Mouse (Mus musculus) liver, embryonic 13.5 days (tissue): ENCODE data around the gene 1700017B05Rik. TPM values are rescaled to one million over a fixed set of nuclear protein-coding genes. Genes with fewer than 3 reads are reported as not detected.

Experiments used
- ATAC-seq: fragments of 200-750 bp; cut with Nextera tagmentation; 2 replicates; pipeline ENCODE4 v1.8.0; 2017; ENCODE audit warnings: low read depth, mild to moderate bottlenecking, moderate number of reproducible peaks, moderate library complexity
- DNase-seq: peaks from one replicate; pipeline ENCODE4 v3.0.0; 2022
- H3K27ac ChIP-seq: fragments of 300-500 bp; sonication (generic); 2 replicates; pipeline ENCODE4 v1.5.1; 2015; ENCODE audit warnings: moderate library complexity, mild to moderate bottlenecking, inconsistent platforms
- H3K27me3 ChIP-seq: fragments of 300-500 bp; sonication (generic); 2 replicates; pipeline ENCODE4 v1.6.1; 2015; ENCODE audit warnings: mild to moderate bottlenecking, inconsistent platforms
- H3K36me3 ChIP-seq: fragments of 300-500 bp; sonication (generic); 2 replicates; pipeline ENCODE4 v1.6.1; 2015; ENCODE audit warnings: mild to moderate bottlenecking, inconsistent platforms
- H3K4me1 ChIP-seq: fragments of 300-500 bp; sonication (generic); replicated peaks from 2 replicates; pipeline ENCODE4 v1.6.1; 2015; ENCODE audit warnings: inconsistent platforms
- H3K4me2 ChIP-seq: fragments of 300-500 bp; sonication (generic); 2 replicates; pipeline ENCODE4 v1.6.1; 2015; ENCODE audit warnings: inconsistent platforms, mild to moderate bottlenecking, moderate library complexity
- H3K4me3 ChIP-seq: fragments of 300-500 bp; sonication (generic); replicated peaks from 2 replicates; pipeline ENCODE4 v1.5.1; 2015; ENCODE audit warnings: mild to moderate bottlenecking, inconsistent platforms
- H3K9ac ChIP-seq: fragments of 300-500 bp; sonication (generic); 2 replicates; pipeline ENCODE4 v1.6.1; 2015; ENCODE audit warnings: mild to moderate bottlenecking, inconsistent platforms
- H3K9me3 ChIP-seq: fragments of 300-500 bp; sonication (generic); replicated peaks from 2 replicates; pipeline ENCODE4 v1.6.1; 2016; ENCODE audit warnings: inconsistent platforms
- WGBS: fragments of 180-500 bp; shearing (Covaris S2); methylation state at CpG from one replicate; pipeline ENCODE4 v1.1.7; 2015; ENCODE audit not compliant: insufficient replicate concordance; 5-methylcytosine and 5-hydroxymethylcytosine counted together
- polyA plus RNA-seq: library from polyadenylated mRNA; unstranded; fragments of >200 nt; fragmentation: Nextera tagmentation; extraction: Ambion mirVana; gene quantifications from 2 replicates; pipeline ENCODE4 v1.2.1, GENCODE M21; 2015

Gene 1700017B05Rik
- polyA plus RNA-seq, 1 experiment from 2014 or later, result 14.6 TPM

GRCm38 (mm10) chr9:57244106-57244685 lies 18.2 kb downstream of the 1700017B05Rik start:
- Histone ChIP-seq H3K27ac (no peak overlapping the region), H3K4me1 (peaks cover 18% of the 10 kb centered on the region), H3K36me3 (no peaks in the 10 kb centered on the region), H3K4me3 (no peak overlapping the region), H3K4me2 (no peak overlapping the region), H3K27me3 (peaks cover 18% of the 10 kb centered on the region; the same call in 1 of the 2 replicates), H3K9ac (no peak overlapping the region), H3K9me3 (no peaks in the 10 kb centered on the region)
- DNase-seq, result no peak
- no peak for ATAC-seq
- WGBS, result 44% methylated on average over 7 of the region's 7 CpGs

- ATAC-seq, result no peak
- no peak overlapping the region for H3K27ac ChIP-seq
- DNase-seq, result no peak
Observed at GRCm38 (mm10) chr9:57242916-57243315, 19.5 kb downstream of the 1700017B05Rik start.

GRCm38 (mm10) chr9:57241111-57241510 lies 21.3 kb downstream of the 1700017B05Rik start:
- H3K9ac ChIP-seq, result no peak overlapping the region
- H3K9me3 ChIP-seq, result no peaks in the 10 kb centered on the region
- 64% methylated on average over 5 of the region's 5 CpGs for WGBS
- no peaks in the 10 kb centered on the region for H3K36me3 ChIP-seq
- no peaks in the 10 kb centered on the region for H3K4me1 ChIP-seq
- H3K27ac ChIP-seq, result no peak overlapping the region
- DNase-seq (no peak), ATAC-seq (no peak)
- peaks cover 18% of the 10 kb centered on the region; the same call in 1 of the 2 replicates for H3K27me3 ChIP-seq
- no peak overlapping the region for H3K4me3 ChIP-seq
- H3K4me2 ChIP-seq, result no peak overlapping the region

More at GRCm38 (mm10) chr9:57242916-57243315, 19.5 kb downstream of the 1700017B05Rik start:
- H3K4me1 ChIP-seq, result peaks cover 9% of the 10 kb centered on the region
- H3K4me3 ChIP-seq, result no peak overlapping the region
- no peaks in the 10 kb centered on the region for H3K36me3 ChIP-seq
- no peaks in the 10 kb centered on the region for H3K9me3 ChIP-seq
- no peak overlapping the region for H3K4me2 ChIP-seq
- peaks cover 18% of the 10 kb centered on the region; the same call in 1 of the 2 replicates for H3K27me3 ChIP-seq
- 48% methylated on average over 5 of the region's 5 CpGs for WGBS
- no peak overlapping the region for H3K9ac ChIP-seq

DNA sequence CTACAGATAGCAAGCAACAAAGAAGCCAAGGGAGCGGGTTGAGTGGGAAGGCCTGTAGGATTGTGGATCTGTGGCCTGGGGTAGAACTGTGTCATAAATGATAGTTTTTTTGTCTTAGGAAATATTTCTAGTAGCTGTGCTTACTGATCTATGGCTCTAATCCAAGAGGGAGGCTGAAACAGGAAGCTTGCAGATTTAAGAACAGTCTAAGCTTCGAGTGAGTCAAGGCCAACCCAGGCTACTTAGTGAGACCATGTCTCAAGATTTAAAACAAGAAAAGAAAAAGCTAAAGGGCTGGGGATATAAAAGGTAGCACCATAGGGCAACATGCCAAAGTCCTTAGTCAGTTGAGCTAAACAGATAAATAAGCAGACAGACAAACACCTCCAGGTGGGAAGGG lies 24.2 kb downstream of the 1700017B05Rik start:
- Histone ChIP-seq H3K27me3 (peaks cover 14% of the 10 kb centered on the region; the same call in 1 of the 2 replicates), H3K4me3 (no peak overlapping the region), H3K27ac (no peak overlapping the region), H3K36me3 (no peaks in the 10 kb centered on the region), H3K9ac (no peak overlapping the region), H3K9me3 (no peaks in the 10 kb centered on the region), H3K4me2 (no peak overlapping the region), H3K4me1 (peaks cover 12% of the 10 kb centered on the region)
- ATAC-seq (no peak), DNase-seq (no peak)
- 63% methylated on average over 2 of the region's 2 CpGs for WGBS

GRCm38 (mm10) chr9:57237705-57238104 lies 24.7 kb downstream of the 1700017B05Rik start:
- no peak for ATAC-seq
- DNase-seq, result no peak
- H3K9me3 ChIP-seq, result no peaks in the 10 kb centered on the region
- H3K27me3 ChIP-seq, result peaks cover 14% of the 10 kb centered on the region; the same call in 1 of the 2 replicates
- H3K4me3 ChIP-seq, result no peak overlapping the region
- WGBS, result 66% methylated on average over 5 of the region's 5 CpGs
- no peak overlapping the region for H3K9ac ChIP-seq
- no peak overlapping the region for H3K27ac ChIP-seq
- H3K4me2 ChIP-seq, result no peak overlapping the region
- H3K4me1 ChIP-seq, result peaks cover 17% of the 10 kb centered on the region
- no peaks in the 10 kb centered on the region for H3K36me3 ChIP-seq

DNA sequence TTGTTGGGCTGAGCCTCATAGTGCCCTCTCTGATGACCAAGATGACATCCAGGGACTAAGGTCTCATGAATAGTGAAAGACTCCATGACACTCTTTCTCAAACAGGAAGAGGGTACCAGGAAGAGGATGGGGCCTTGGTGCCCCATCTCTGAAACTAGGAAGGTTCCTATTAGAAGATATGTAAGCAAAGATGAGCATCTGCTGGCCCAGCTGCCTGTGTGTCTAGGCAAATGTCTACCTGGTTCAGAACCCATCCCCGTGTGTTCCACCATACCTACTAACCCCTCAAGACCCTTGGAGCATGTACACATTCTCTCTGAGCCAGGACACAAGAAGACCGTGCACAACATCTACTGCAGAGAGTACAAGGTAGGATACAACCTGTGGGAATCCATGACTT lies 26.2 kb downstream of the 1700017B05Rik start, which contains the start of gene Trcg1:
Gene Trcg1, plus strand, starts transcription at position 301 of the 400 bp plus-strand sequence.
- Histone ChIP-seq H3K36me3 (no peaks in the 10 kb centered on the region), H3K4me3 (no peak within 1 kb of the TSS), H3K27ac (no peak within 1 kb of the TSS), H3K9ac (no peak within 1 kb of the TSS), H3K4me2 (no peak within 1 kb of the TSS), H3K4me1 (peaks cover 30% of the 10 kb centered on the region), H3K27me3 (peaks cover 13% of the 10 kb centered on the region; the same call in 1 of the 2 replicates), H3K9me3 (no peaks in the 10 kb centered on the region)
- DNase-seq, result no peak
- ATAC-seq, result no peak
- WGBS, result 61% methylated on average over 2 of the region's 2 CpGs

GRCm38 (mm10) chr9:57233767-57234166 lies 28.6 kb downstream of the 1700017B05Rik start:
- no peak for DNase-seq
- Histone ChIP-seq H3K9me3 (no peaks in the 10 kb centered on the region), H3K4me1 (peaks cover 30% of the 10 kb centered on the region), H3K4me3 (no peak overlapping the region), H3K27ac (no peak overlapping the region), H3K4me2 (no peak overlapping the region), H3K27me3 (no peaks in the 10 kb centered on the region; the same call in 1 of the 2 replicates), H3K9ac (no peak overlapping the region), H3K36me3 (no peaks in the 10 kb centered on the region)
- no peak for ATAC-seq
- 62% methylated on average over 3 of the region's 3 CpGs for WGBS

GRCm38 (mm10) chr9:57233142-57233541 lies 29.3 kb downstream of the 1700017B05Rik start:
- no peak overlapping the region for H3K4me3 ChIP-seq
- H3K4me1 ChIP-seq, result peaks cover 30% of the 10 kb centered on the region
- H3K4me2 ChIP-seq, result no peak overlapping the region
- H3K27ac ChIP-seq, result no peak overlapping the region
- ATAC-seq (peak; percentile 73), DNase-seq (no peak)
- WGBS, result 18% methylated on average over 6 of the region's 6 CpGs
- no peak overlapping the region for H3K9ac ChIP-seq
- H3K36me3 ChIP-seq, result no peaks in the 10 kb centered on the region
- H3K27me3 ChIP-seq, result peaks cover 3% of the 10 kb centered on the region
- no peaks in the 10 kb centered on the region for H3K9me3 ChIP-seq

GRCm38 (mm10) chr9:57232341-57232940 lies 30.0 kb downstream of the 1700017B05Rik start:
- H3K9ac ChIP-seq, result no peak overlapping the region
- H3K9me3 ChIP-seq, result no peaks in the 10 kb centered on the region
- no peak overlapping the region for H3K4me3 ChIP-seq
- H3K4me2 ChIP-seq, result no peak overlapping the region
- 76% methylated on average over 5 of the region's 5 CpGs for WGBS
- ATAC-seq (no peak), DNase-seq (no peak)
- peaks cover 30% of the 10 kb centered on the region for H3K4me1 ChIP-seq
- H3K27me3 ChIP-seq, result peaks cover 5% of the 10 kb centered on the region
- H3K36me3 ChIP-seq, result no peaks in the 10 kb centered on the region
- no peak overlapping the region for H3K27ac ChIP-seq

- H3K27ac ChIP-seq, result no peak overlapping the region
- H3K4me2 ChIP-seq, result no peak overlapping the region
- no peaks in the 10 kb centered on the region for H3K36me3 ChIP-seq
- H3K4me3 ChIP-seq, result no peak overlapping the region
- no peak for ATAC-seq
- 46% methylated on average over 8 of the region's 8 CpGs for WGBS
- H3K27me3 ChIP-seq, result peaks cover 5% of the 10 kb centered on the region
- peaks cover 30% of the 10 kb centered on the region for H3K4me1 ChIP-seq
- no peaks in the 10 kb centered on the region for H3K9me3 ChIP-seq
- no peak for DNase-seq
- H3K9ac ChIP-seq, result no peak overlapping the region
Observed at GRCm38 (mm10) chr9:57231536-57232255, 30.7 kb downstream of the 1700017B05Rik start.

GRCm38 (mm10) chr9:57230146-57230783 lies 32.1 kb downstream of the 1700017B05Rik start:
- ATAC-seq, result no peak
- Histone ChIP-seq H3K36me3 (no peaks in the 10 kb centered on the region), H3K4me2 (no peak overlapping the region), H3K27me3 (peaks cover 5% of the 10 kb centered on the region; the same call in 1 of the 2 replicates), H3K4me3 (no peak overlapping the region), H3K9me3 (no peaks in the 10 kb centered on the region), H3K9ac (no peak overlapping the region), H3K4me1 (peaks cover 40% of the 10 kb centered on the region), H3K27ac (no peak overlapping the region)
- no peak for DNase-seq
- 68% methylated on average over 9 of the region's 9 CpGs for WGBS
